Mouse (Mus musculus) skeletal muscle tissue, adult 2 months (tissue): ENCODE data around the gene Nploc4.

Experiments used
- DNase-seq: peaks from one replicate; pipeline ENCODE4 v3.0.0-alpha.2; 2012; ENCODE audit warnings: low read depth, low spot score

The Nploc4 gene

DNA sequence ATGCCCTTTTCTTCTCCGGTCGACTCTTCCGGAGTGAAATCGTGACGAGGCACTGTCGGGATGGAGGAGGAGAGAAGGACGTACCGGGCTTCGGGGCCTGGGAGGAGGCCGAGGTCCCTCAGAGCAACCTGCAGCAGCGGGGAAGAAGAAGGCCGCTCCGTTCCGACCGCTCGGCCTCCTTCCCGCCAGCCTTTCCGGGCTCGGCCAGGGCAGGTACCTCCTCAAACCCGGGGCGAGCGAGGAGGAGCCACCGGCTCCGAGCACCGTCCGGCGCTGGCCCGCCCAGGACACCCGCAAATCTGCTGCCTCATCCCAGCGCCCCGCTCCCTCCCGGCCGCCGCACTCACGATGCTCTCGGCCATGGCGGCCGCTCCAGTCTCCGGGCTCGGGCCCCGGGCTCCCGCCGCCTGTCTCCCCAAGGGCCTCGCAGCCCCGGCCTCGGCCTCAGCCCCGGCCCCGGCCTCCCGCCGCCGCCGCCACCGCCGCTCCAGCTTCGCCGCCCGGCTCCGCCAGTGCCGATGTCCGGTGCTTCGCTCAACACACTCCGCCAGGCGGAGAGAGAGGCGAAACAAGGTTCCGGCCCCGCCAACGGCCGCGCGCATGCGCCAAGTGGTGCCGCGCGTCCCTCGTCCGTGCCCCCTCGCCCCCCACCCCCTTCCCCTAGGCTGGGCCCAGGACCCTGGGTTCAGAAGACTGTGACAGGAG is at the start of gene Nploc4:
TSS of gene Nploc4 (minus strand) at position 557 of the 705 bp plus-strand sequence.
- DNase-seq: peak; percentile 76

DNA sequence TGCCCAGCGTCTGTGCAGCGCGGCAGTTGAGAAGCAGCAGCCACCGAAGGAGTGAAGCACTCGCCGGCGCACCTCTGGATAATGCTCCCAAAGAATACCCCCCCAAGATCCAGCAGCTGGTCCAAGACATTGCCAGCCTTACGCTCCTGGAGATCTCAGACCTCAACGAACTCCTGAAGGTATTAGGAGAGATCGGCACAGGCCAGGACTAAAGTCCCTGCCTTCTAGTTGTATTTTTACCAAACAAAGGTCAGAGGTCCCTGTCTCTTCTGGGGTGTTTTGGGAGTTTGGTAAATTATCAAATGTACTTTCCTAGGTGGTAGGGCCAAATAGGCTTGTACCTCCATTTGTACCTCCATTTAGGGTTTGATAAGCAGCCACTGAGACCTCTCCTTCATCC is 47.7 kb upstream of the Nploc4 start:
- DNase-seq: no peak

DNA sequence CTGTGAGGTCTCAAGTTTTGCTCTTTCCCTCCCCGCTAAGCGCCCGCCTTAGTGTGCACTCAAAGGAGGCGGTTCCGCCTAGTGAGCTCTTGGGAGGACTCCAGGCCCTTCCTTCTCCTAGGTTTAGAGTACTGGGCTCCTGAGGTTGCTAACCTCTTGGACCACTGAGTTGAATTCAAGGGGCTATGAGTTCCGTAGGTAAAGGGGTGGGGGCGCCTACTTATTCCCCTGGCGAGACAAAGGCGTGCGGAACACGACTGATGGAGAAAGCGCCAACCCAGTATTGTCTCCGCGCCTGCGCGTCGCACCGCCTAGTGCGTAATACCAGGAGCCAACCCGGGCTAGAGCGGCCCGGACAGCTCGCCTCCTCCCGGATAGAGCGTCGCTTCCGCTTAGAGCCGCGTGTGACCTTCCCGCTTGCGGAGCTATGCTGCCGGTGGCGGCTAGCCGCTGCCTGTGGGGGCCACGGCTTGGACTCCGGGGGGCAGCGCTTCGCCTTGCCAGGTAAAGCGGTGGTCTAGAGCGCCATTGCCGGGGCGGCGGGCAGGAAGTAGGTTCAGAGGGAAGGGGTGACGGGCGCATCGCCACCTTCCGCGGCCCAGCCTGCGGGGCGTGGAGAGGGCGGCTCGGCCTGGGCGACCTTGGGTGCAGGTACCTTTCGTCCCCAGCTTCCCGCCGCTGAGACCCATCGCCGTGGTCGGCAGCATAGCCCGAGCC is 46.9 kb upstream of the Nploc4 start, which contains the start of gene Mrpl12:
TSS of gene Mrpl12 (plus strand) at position 349 of the 717 bp plus-strand sequence.
- DNase-seq: peak; percentile 90

DNA sequence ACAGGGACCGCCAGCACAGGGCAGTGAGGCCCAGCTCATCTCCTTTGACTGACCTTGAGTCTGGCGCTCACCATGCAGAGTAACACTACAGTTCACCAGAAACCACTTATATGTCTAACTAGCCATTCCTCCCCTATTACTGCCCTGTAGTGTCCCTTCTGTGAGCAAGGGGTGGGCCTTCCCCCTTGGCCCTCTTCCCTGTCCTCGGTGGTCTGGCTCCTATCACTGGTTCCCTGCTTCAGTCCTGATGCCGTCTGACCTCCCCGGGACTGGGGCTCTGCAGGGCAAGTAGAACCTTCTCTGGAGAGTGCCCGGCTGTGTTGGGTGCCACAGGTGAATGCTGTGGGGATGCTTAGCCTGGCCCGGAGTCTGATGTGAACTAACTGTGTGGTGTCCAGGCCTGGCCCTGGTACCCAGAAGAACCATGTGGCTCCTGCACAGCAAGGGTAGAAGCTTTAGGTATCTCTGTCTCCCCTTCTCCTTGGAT is 46.0 kb upstream of the Nploc4 start:
- no peak for DNase-seq

GRCm38 (mm10) chr11:120472052-120472451 is 34.5 kb upstream of the Nploc4 start:
- DNase-seq: no peak

- DNase-seq: no peak
These were observed 30.2 kb upstream of the Nploc4 start for GRCm38 (mm10) chr11:120467736-120468092.

DNA sequence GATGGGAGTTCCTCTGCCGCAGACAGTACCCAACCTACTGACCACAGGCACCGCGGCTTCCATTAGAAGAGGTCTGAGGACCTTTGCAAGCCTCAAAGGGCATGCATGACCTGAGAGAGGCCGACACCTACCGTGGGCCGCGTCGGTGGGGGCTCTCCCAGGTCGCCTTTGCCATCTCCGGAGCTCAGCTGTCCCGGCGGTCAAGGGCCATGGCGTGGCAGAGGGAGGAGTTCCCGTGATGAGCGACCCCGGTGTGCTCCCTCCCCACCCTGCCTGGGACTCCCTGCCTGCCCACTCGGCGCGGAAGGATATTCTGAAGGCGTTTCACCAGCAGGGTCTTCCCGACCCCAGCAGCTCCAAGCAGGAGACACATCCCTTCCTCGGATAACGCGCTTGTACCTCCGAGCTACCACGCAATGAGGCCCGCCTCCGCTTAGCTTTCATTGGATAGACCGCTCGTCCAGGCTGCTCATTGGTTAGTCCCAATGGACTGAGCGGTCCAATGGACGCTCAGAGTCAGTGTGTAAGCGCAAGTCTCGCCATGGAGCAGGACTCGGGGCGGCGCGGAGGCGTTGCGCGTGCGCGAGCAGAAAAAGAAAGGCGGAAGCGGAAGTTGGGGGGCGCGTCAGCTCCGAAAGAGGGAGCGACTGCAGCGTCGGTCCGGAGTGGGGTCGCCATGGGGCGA is 29.7 kb upstream of the Nploc4 start, which contains the start of gene Arl16:
TSS of gene Arl16 (minus strand) at position 557 of the 685 bp plus-strand sequence.
- peak; percentile 98 for DNase-seq

DNA sequence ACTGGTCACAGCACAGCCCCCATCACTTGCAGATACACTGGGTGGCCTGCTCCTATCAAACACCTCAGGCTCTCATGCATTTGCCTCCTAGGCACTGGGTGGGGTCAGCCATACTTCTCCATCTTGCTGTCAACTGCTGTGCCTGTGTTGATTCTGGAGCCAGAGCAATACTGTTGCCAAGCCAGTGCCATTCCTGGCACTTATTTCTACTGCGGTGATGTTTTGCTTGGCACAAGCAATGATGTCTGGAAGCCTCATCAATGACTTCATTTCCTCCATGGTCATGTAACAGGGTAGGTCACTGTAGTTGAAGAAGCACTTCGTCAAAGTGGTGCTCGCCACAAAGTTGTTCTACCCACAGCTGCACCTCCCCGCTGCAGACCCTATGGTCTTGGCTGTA is 28.0 kb upstream of the Nploc4 start:
- no peak for DNase-seq

DNA sequence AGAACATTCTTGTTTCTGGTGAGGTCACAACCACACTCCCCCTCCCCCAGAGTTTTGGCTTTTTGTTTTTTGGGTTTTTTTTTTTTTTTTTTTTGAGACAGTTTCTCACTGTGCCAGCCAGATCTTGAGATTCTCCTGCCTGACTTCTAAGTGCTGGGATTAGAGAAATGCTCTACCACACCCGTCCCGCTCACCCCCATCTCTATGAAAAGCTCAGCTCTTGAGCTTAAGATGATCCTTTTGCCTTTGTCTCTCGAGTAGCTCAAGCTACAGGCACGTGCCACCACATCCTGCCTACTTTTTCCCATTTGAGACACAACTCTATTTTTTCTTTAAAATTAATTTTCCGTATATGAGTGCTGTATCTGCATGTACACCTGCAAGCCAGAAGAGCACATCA is 26.9 kb upstream of the Nploc4 start:
- no peak for DNase-seq

GRCm38 (mm10) chr11:120463536-120463935 is 26.0 kb upstream of the Nploc4 start:
- no peak for DNase-seq

DNA sequence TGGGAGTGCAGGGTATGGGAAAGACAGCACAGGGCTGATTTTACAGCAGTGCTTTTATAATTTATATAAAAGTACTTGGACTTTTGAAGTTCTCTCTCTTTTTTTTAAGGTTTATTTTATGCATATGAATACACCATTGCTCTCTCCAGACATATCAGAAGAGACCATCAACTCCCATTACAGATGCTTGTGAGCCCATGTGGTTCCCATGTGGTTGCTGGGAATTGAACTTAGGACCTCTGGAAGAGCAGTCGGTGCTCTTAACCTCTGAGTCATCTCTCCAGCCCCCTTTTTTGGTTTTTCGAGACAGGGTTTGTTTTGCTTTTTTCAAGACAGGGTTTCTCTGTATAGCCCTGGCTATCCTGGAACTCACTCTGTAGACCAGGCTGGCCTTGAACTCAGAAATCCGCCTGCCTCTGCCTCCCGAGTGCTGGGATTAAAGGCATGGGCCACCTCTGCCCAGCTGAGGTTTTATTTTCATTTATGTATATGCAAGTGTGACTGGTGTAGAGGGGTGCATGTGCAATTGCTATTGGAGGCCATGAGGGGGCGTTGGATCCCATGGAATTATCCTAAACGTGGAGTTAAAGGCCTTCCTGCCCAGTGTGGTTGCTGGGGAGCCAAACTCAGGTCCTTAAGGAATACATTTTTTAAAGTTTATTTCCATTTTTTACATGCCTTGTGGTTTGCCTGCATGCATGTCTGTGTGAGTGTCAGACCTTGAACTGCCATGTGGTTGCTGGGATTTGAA is 21.5 kb upstream of the Nploc4 start:
- DNase-seq: no peak

DNA sequence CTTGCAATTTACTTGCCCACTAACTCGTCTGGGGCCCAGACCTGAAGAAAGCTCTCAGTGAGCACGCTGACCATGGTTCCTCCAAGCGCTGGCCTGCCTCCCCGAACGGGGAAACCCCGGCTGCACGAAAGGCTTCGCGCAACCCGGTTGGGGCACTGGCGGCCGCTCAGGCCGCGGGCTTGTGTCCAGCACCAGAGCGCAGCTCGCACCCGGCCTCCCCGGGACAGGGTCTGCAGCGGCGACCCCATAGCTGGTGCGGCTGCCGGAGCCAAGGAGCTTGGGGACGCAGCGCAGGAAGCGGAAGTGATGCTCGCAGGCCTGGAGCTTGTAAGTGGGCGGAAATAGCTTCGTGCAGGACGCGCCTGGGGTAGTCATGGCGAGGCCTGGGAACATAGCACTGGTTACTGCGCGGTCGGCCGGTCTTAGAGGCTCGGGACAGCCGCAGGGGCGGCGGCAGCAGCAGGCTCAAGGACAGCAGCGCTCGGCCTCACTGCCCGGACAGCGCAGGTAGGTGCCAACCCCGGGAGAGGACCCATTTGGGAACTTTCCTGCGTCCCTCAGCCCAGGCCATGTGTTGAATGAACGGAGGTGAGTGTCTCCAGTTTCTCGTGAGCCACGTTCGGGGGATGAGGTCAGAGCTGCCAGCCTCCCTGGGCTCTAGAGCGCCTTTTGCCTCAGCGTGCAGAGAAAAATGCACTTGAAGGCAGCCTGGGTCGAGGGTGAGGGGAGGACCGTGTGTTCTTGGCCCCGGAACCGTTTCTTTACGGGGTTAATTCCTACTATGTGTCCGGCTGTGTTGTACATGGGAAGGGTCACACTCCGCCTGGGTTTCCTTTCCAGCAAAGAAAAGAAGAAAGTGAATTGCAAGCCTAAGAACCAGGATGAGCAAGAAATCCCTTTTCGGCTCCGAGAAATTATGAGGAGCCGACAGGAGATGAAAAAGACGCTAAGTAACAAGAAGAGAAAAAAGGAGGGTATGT is 20.6 kb upstream of the Nploc4 start, which contains the start of the genes Oxld1 and Ccdc137:
TSS of gene Oxld1 (minus strand) at position 297 of the 980 bp plus-strand sequence.
TSS of gene Ccdc137 (plus strand) at position 344 of the 980 bp plus-strand sequence.
- DNase-seq: peak; percentile 73

DNA sequence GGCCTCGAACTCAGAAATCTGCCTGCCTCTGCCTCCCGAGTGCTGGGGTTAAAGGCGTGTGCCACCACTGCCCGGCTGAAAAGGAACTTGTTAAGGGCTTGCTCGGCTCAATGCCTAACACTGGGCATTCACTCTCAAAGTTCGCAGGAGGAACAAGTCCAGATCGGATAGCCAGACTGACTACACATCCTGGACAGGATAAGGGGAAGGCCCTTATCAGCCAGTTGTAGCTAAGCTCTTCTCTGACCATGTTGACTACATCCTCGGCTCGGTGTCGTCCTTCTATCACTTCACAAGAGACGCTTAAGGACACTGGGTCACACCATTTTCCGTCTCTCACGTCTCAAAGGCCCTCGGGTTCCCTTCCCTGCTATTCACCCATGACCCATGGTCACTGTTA is 19.9 kb upstream of the Nploc4 start:
- no peak for DNase-seq

GRCm38 (mm10) chr11:120455413-120455812 is 17.9 kb upstream of the Nploc4 start:
- DNase-seq: no peak

- no peak for DNase-seq
These were observed 17.5 kb upstream of the Nploc4 start for GRCm38 (mm10) chr11:120454965-120455364.

GRCm38 (mm10) chr11:120453306-120453705 is 15.8 kb upstream of the Nploc4 start, which contains the start of gene Pde6g:
Gene Pde6g, minus strand, starts transcription at chr11:120453500.
- DNase-seq: no peak

GRCm38 (mm10) chr11:120452246-120452645 is 14.7 kb upstream of the Nploc4 start:
- DNase-seq: no peak

DNA sequence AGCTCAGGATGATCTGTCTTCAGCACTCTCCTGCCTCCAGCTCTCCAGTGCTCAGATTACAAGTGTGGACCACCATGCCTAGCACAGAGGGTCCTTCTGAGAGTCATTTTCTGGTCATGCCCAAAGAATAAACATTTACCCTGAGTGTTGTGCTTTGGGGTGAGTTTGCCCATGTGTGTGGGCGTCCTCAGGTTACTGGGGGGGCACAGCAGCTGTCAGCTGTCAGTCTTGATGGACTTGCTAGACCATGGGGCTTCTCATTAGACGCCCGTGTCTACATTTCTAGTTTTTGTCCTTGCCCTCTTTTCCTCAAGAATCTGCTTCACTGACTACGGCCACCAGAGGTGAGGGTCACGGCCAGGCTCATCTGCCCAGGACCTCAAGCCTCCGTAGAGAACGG is 9.7 kb upstream of the Nploc4 start:
- DNase-seq: no peak

DNA sequence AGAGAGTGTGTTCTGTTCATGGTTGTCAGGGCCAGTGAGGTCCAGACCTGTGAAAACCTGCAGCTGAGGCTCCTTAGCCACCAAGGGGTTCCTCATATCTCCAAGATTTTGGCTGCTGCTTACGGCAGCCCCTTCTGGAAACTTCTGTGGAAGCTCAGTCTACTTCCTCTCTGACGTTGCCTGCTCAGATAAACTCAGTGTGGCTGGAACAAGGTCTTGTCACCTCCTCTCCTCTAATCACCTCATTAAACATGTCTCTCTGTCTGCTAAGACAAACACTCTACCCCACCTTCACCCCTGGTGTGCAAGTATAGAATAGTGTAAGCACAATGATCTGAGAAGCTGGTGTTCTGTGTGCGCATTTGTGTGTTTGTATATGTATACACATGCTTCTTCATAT is 8.0 kb upstream of the Nploc4 start:
- DNase-seq: no peak

- DNase-seq: no peak
These were observed 6.6 kb upstream of the Nploc4 start for GRCm38 (mm10) chr11:120444106-120444505.
